Mouse (Mus musculus): Measurements from ENCODE around the gene Grhl3.

Gene Grhl3

DNA sequence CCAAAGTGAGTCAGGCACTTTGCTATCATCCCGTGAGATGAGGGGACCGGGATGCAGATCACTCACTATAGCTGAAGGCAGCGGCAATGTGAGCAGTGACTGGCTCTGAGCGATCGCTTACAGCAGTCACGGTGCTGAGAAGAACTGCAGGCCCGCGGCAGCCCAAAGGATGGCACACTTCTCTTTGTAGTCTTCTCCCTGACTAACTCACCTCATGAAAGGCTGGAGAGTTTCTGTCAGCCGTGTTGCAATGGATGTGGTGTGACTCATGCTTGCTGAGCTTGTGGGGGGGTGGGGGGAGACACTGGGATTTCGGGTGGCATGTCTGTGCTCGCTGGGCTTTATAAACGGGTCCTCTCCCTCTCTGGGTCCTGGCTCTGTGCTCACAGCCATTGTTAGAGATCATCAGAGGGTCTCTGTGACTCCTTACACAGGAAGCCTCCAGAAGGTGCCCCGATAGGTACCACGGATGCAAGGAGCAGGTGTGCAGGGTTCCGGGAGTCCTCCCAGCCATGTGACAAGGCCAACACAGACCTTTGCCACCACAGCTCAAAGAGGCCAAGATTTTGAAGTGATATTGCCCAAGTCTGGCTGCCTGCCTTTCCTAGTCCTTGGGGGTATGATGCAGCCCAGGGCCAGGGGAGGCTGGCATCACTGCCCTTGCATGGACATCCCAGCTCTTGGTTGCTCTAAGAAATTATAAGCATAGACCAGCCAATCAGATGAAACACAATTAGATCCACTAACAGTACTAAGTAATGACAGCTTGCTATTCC lies 2.1 kb upstream of the Grhl3 start:
- in situ Hi-C loops (cut with MboI, MseI), result loop anchor here (10.0 kb wide), 1 partner anchor 1251 kb away; no protein-coding TSS in a partner anchor

DNA sequence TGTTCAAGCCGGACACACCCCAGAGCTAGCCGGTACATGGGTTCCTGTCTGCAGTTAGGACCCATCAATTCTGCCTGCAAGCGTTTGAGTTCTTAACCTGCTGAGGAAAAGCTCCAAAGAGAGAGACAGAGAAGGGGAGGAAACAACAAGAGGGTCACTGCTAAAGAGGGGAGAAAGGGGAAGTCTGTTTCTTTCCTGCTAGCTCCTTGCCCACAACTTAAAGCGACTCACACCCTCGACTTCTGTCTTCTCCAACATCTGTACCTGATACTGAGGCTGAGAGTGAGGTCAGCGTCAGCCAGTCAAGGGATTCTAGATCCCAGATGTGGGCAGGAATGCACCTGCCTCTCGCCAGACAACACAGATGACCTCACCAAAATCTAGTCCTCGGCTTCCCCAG lies 1.2 kb downstream of the Grhl3 start:
- in situ Hi-C loops (cut with MboI, MseI), result loop anchor here (10.0 kb wide), 1 partner anchor 1247 kb away; no protein-coding TSS in a partner anchor

- in situ Hi-C loops (cut with MboI, MseI), result loop anchor here (10.0 kb wide), 1 partner anchor 1246 kb away; no protein-coding TSS in a partner anchor
These were observed 2.3 kb downstream of the Grhl3 start for GRCm38 (mm10) chr4:135571037-135571550.

DNA sequence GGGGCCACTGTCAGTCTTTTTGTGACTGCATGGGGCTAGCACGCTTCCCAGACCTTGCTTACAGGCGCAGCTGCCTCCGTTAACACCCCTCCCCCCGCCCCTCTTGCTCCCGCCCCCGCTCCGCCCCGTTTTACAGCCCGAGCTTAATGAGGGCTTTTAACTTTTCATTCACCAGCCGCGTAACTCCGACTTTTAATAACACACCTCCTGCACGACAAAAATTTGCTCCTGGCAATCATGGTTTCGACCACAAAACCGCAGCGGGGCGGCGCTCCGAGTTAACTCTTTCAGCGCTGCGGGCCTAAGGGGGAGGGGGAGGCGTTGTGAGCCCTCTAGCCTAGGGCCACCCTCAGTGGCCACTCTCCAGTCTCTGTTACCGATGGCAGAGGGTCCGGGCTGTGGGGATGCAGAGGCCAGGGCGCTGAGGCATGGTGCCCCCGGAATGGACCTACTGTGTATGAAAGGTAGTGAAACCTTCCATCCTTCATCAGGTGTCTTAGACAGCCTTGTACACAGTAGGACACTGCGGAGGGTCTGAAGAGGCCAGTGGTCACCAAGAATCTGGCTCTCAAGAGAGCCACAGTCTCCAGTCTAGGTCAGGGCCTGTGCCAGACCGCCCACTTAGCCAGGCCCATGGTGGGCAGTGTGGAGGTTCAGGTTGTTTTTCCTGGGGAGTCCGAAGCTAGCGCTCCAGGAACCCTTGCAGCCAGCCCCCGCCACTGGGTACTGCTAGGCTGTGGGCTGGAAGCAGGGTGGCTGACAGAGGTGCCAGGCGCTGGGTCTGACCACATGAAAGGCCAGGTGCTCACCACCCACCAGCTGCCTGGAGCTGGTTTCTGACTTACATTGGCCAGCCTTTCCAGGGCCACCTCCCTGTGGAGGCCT lies 3.0 kb downstream of the Grhl3 start:
- in situ Hi-C loops (cut with MboI, MseI), result loop anchor here (10.0 kb wide), 1 partner anchor 1246 kb away; no protein-coding TSS in a partner anchor

DNA sequence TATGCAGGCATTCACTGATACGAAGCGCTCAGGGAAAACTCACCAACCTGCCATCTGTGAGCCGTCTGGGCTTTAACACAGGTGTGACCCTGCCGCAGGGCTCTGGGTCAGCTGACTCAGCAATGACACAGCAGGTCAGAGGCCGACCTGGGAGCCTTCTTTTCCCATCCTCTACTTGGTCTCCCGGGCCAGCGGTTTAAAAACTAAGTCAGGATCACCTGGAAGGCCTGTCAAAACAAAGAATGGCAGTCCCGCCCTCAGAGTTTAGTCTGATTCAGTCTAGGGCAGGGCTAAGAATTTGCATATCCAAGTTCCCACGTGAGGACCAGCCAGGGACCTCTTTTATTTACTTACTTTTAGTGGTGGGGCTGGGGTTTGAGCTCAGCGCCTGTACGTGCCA lies 4.2 kb downstream of the Grhl3 start:
- in situ Hi-C loops (cut with MboI, MseI), result no loop called here

- in situ Hi-C loops (cut with MboI, MseI), result no loop called here
These were observed 5.9 kb downstream of the Grhl3 start for GRCm38 (mm10) chr4:135567484-135567883.

GRCm38 (mm10) chr4:135567042-135567441 lies 6.4 kb downstream of the Grhl3 start:
- in situ Hi-C loops (cut with MboI, MseI), result no loop called here

DNA sequence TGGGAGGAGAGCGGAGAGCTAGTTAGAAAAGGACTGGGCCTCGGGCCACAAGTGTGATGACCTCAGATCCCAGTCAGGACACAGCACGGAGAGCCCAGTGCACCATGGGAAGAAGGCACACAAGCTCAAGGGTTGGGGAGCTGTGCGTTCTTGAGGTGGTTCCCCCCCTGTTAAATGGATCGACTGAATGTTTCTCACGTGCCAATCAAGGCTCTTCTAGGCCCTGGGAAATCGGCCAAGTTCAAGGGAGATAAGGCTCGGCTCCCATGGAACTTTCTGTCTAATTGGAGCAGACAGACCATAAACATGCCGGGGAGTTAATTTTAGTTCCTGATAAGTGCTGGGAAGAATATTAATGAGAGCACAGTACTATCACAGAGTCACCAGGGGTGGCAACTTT lies 8.0 kb downstream of the Grhl3 start:
- in situ Hi-C loops (cut with MboI, MseI), result no loop called here

- in situ Hi-C loops (cut with MboI, MseI), result no loop called here
These were observed 9.6 kb downstream of the Grhl3 start for GRCm38 (mm10) chr4:135563794-135564193.

DNA sequence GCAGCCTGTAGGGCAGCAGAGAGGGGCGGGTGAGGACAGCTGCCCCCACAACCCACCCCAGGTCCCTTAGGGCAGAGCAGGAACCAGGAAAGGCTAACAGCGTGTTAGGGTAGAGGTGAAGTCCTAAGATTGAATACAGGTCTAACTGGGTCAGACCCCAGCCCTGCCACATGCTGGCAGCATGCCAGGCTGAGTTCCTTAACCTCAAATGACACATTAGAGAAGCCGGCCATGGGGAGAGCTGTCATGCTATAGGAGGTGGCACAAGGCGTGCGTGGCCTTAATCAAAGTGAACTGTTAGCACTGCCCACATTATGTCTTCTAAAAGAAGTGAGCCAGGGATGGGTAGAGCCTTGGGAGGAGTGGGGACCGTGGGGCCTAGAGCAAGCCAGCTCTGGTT lies 24.1 kb downstream of the Grhl3 start:
- in situ Hi-C loops (cut with MboI, MseI), result no loop called here

DNA sequence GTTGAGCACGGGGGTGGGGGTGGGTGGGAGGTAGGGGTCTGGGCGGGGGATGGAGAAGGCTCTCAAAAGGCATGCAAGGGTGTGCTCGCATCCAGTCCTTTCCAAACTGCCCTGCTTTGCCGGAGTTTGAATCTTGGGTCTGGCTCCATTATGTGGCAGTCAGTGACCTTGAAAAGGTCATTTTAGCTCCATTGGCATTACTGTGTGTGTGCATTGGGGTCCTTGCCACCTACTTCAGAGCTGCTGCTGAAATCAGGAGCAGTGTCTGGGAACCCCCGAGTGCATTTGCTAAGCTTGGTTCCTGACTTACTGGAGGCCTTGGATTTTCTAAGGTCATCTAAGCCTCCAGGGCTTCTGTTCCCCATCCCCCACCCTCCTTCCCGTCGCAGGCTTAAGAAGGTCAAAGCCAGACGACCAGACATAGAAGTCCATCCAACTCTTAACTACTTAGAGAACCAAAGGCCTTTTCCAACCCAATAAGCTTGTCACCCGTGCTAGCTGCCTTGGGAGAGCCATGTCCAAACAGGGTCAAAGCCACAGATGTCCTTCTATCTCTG lies 24.8 kb downstream of the Grhl3 start:
- in situ Hi-C loops (cut with MboI, MseI), result no loop called here

DNA sequence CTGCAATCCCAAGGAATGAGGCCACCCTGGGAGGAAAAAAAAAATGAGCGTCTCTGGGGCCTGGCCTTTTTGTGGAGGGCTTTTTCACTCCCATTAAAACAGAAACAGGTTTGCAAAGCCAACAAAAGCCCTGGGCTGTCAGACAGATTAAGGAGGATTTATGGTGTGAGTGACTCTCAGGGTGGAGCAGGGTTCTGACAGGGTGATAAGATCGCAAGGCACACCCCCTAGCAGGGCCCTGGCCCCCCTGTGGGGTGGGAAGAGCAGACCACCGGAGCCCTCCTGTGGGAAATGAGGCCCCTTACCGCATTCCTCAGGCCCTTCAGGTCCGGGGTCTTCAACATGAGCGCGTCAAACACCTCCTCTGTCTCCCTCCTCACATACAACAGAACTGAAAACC lies 25.3 kb downstream of the Grhl3 start:
- in situ Hi-C loops (cut with MboI, MseI), result no loop called here

- in situ Hi-C loops (cut with MboI, MseI), result no loop called here
These were observed 25.9 kb downstream of the Grhl3 start for GRCm38 (mm10) chr4:135547551-135547950.

- in situ Hi-C loops (cut with MboI, MseI), result no loop called here
These were observed 26.6 kb downstream of the Grhl3 start for GRCm38 (mm10) chr4:135546793-135547192.

- in situ Hi-C loops (cut with MboI, MseI), result no loop called here
These were observed 27.4 kb downstream of the Grhl3 start for GRCm38 (mm10) chr4:135546008-135546407.

- in situ Hi-C loops (cut with MboI, MseI), result no loop called here
These were observed 28.3 kb downstream of the Grhl3 start for GRCm38 (mm10) chr4:135545080-135545511.

DNA sequence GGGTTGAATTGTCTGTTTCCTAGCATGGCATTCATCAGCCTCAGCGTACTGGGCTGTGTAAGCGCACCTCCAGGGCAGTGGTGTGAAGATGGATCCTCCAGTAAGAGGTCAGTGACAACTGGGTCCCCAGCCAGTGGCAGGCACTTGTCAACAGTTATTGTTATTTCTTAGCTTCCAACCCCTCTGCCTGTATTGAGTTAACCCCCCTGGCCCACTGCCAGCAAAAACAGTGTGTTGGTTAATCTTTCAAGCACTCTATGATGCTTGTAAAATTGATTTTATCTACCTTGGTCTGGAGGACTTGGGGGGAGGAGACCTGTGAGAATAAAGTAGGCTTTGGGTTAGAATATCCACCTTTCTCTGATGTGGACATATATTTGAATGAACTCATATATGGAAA lies 29.1 kb downstream of the Grhl3 start:
- in situ Hi-C loops (cut with MboI, MseI), result no loop called here

- in situ Hi-C loops (cut with MboI, MseI), result no loop called here
These were observed 33.4 kb downstream of the Grhl3 start for GRCm38 (mm10) chr4:135540057-135540456.

GRCm38 (mm10) chr4:135539056-135539455 lies 34.4 kb downstream of the Grhl3 start:
- in situ Hi-C loops (cut with MboI, MseI), result no loop called here

GRCm38 (mm10) chr4:135535021-135535420 lies 38.4 kb downstream of the Grhl3 start:
- in situ Hi-C loops (cut with MboI, MseI), result no loop called here

DNA sequence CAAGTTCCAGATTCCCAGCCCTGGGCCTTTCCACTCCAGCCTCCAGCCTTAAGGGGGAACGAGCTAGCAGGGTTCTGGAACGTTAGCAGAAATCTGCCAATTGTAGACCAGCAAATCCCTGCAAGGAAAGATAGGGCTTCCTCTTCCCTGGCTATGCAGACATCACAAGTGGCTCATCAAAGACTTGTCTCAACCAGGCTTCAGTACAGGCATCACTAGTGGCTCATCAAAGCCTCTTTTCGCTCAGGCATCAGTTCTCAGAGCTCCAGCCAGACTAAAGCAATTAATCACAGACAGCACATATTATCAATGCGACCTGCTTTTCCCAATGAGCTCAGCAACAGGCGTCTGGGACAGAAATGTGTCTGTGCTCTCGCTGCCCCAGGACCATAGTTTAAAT lies 40.4 kb downstream of the Grhl3 start:
- in situ Hi-C loops (cut with MboI, MseI), result no loop called here

Data from regulatory T cell (primary cell).